Mouse (Mus musculus) heart, embryonic 13.5 days (tissue): ENCODE measurements around the gene Klk12. TPM values are rescaled to one million over a fixed set of nuclear protein-coding genes. Genes with fewer than 3 reads are reported as not detected.

Source experiments
- ATAC-seq: fragments of 200-750 bp; cut with Nextera tagmentation; 2 replicates; pipeline ENCODE4 v1.8.0; 2017; ENCODE audit warnings: moderate TSS enrichment; ENCODE audit not compliant: insufficient number of reproducible peaks, low FRiP score, low TSS enrichment; ENCODE audit errors: extremely low read depth
- H3K27ac ChIP-seq: fragments of 300-500 bp; sonication (generic); replicated peaks from 2 replicates; pipeline ENCODE4 v1.5.1; 2015; ENCODE audit warnings: moderate library complexity, mild to moderate bottlenecking, inconsistent platforms
- H3K27me3 ChIP-seq: fragments of 300-500 bp; sonication (generic); replicated peaks from 2 replicates; pipeline ENCODE4 v1.6.1; 2015; ENCODE audit warnings: mild to moderate bottlenecking, inconsistent platforms
- H3K36me3 ChIP-seq: fragments of 300-500 bp; sonication (generic); 2 replicates; pipeline ENCODE4 v1.6.1; 2015; ENCODE audit warnings: mild to moderate bottlenecking, inconsistent platforms
- H3K4me1 ChIP-seq: fragments of 300-500 bp; sonication (generic); 2 replicates; pipeline ENCODE4 v1.6.1; 2015; ENCODE audit warnings: inconsistent platforms
- H3K4me2 ChIP-seq: fragments of 300-500 bp; sonication (generic); 2 replicates; pipeline ENCODE4 v1.6.1; 2015; ENCODE audit warnings: inconsistent platforms, mild to moderate bottlenecking, moderate library complexity
- H3K4me3 ChIP-seq: fragments of 300-500 bp; sonication (generic); 2 replicates; pipeline ENCODE4 v1.5.1; 2015; ENCODE audit warnings: moderate library complexity, mild to moderate bottlenecking, inconsistent platforms
- H3K9ac ChIP-seq: fragments of 300-500 bp; sonication (generic); 2 replicates; pipeline ENCODE4 v1.6.1; 2015; ENCODE audit warnings: inconsistent platforms, mild to moderate bottlenecking, moderate library complexity
- H3K9me3 ChIP-seq: fragments of 300-500 bp; sonication (generic); 2 replicates; pipeline ENCODE4 v1.6.1; 2016; ENCODE audit warnings: inconsistent platforms
- WGBS: fragments of 180-500 bp; shearing (Covaris S2); methylation state at CpG from one replicate; pipeline ENCODE4 v1.1.7; 2015; ENCODE audit warnings: mixed read lengths; 5-methylcytosine and 5-hydroxymethylcytosine counted together
- polyA plus RNA-seq: library from polyadenylated mRNA; unstranded; fragments of >200 nt; fragmentation: Nextera tagmentation; extraction: Ambion mirVana; gene quantifications from 2 replicates; pipeline ENCODE4 v1.2.1, GENCODE M21; 2015

Klk12 gene
- polyA plus RNA-seq, 1 experiment from 2014 or later: not detected

GRCm38 (mm10) chr7:43777423-43777822 lies 8.7 kb downstream of the Klk12 start:
- Histone ChIP-seq H3K4me2 (no peak overlapping the region), H3K4me3 (no peak overlapping the region), H3K36me3 (no peaks in the 10 kb centered on the region), H3K9me3 (no peaks in the 10 kb centered on the region), H3K9ac (no peak overlapping the region), H3K4me1 (no peaks in the 10 kb centered on the region), H3K27ac (no peak overlapping the region), H3K27me3 (peaks cover 6% of the 10 kb centered on the region; the same call in 1 of the 2 replicates)
- WGBS: 79% methylated on average over 12 of the region's 12 CpGs
- no peak for ATAC-seq

DNA sequence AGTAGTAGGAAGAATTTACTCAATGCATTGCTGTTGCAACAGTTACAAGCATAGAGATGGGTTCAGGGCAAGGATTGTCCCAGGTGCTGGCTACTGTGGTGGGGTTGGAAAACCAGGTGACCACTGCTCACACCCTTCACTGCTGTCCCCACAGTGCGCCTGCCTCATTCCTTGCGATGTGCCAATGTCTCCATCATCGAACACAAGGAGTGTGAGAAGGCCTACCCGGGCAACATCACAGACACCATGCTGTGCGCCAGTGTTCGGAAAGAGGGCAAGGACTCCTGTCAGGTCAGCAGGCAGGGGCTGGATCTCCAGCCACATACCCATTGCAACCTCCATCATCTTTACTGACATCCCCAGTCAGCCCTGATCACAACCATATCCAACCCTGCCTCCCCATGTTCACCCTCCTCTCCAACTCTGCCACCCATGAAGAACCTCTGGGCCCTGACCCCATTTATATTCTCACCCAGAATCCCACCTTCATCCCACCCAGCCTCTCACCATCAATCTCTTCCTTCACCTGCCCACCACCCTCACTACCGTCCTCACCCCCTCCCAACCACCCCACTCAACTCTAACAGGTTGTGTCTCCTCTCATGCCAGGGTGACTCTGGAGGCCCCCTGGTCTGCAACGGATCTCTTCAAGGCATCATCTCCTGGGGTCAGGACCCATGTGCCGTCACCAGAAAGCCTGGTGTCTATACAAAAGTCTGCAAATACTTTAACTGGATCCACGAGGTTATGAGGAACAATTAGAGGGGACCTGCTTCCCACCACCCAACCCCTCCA lies 9.7 kb downstream of the Klk12 start:
- 80% methylated on average over 10 of the region's 10 CpGs for WGBS
- Histone ChIP-seq H3K9ac (no peak overlapping the region), H3K27me3 (peaks cover 14% of the 10 kb centered on the region), H3K9me3 (no peaks in the 10 kb centered on the region), H3K4me1 (peaks cover 4% of the 10 kb centered on the region), H3K27ac (no peak overlapping the region), H3K36me3 (no peaks in the 10 kb centered on the region), H3K4me2 (no peak overlapping the region), H3K4me3 (no peak overlapping the region)
- ATAC-seq: no peak

- Histone ChIP-seq H3K36me3 (no peaks in the 10 kb centered on the region), H3K9me3 (no peaks in the 10 kb centered on the region), H3K9ac (no peak overlapping the region), H3K27me3 (peaks cover 28% of the 10 kb centered on the region), H3K4me3 (no peak overlapping the region), H3K4me1 (peaks cover 4% of the 10 kb centered on the region), H3K4me2 (no peak overlapping the region), H3K27ac (no peak overlapping the region)
- no peak for ATAC-seq
- WGBS: 54% methylated on average over 6 of the region's 6 CpGs
These were observed 11.5 kb downstream of the Klk12 start for GRCm38 (mm10) chr7:43780241-43780640.

DNA sequence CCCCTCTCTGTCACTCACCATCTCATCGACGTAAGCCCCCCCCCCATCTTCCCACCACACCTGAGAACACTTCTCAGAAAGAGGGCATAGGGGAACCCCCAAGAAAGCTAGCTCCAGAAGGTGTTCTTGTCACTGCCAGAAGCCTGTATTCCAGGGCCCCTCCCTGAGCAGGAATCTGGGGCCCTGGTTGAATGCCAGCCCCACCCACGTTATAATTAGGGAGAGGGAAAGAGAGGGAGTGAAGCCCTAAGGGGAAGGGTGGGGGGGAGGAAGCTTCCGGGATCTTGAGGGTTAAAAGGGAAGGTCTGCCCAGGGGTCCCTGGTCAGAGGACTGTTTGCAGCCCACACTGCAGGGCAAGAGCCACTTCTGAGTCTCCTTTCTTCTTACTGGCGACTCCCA lies 12.0 kb downstream of the Klk12 start, which contains the start of gene Klk10:
Gene Klk10, plus strand, starts transcription at position 290 of the 400 bp plus-strand sequence.
- no peak within 1 kb of the TSS for H3K27ac ChIP-seq
- 48% methylated on average over 5 of the region's 5 CpGs for WGBS
- H3K9ac ChIP-seq: no peak within 1 kb of the TSS
- peaks cover 28% of the 10 kb centered on the region for H3K27me3 ChIP-seq
- no peak within 1 kb of the TSS for H3K4me2 ChIP-seq
- no peaks in the 10 kb centered on the region for H3K36me3 ChIP-seq
- peaks cover 4% of the 10 kb centered on the region for H3K4me1 ChIP-seq
- ATAC-seq: no peak
- no peaks in the 10 kb centered on the region for H3K9me3 ChIP-seq
- H3K4me3 ChIP-seq: no peak within 1 kb of the TSS

- no peaks in the 10 kb centered on the region for H3K36me3 ChIP-seq
- H3K27me3 ChIP-seq: peaks cover 28% of the 10 kb centered on the region
- WGBS: 71% methylated on average over 11 of the region's 11 CpGs
- peaks cover 4% of the 10 kb centered on the region for H3K4me1 ChIP-seq
- H3K4me2 ChIP-seq: no peak overlapping the region
- ATAC-seq: no peak
- H3K9ac ChIP-seq: no peak overlapping the region
- H3K9me3 ChIP-seq: no peaks in the 10 kb centered on the region
- H3K27ac ChIP-seq: no peak overlapping the region
- no peak overlapping the region for H3K4me3 ChIP-seq
These were observed 12.8 kb downstream of the Klk12 start for GRCm38 (mm10) chr7:43781541-43781940.

GRCm38 (mm10) chr7:43782275-43783265 lies 13.9 kb downstream of the Klk12 start:
- Histone ChIP-seq H3K9me3 (no peaks in the 10 kb centered on the region), H3K27me3 (peaks cover 28% of the 10 kb centered on the region), H3K27ac (no peak overlapping the region), H3K36me3 (no peaks in the 10 kb centered on the region), H3K9ac (peak overlapping the region; percentile 64), H3K4me3 (peak overlapping the region; percentile 42), H3K4me1 (peaks cover 4% of the 10 kb centered on the region), H3K4me2 (peak overlapping the region; percentile 70)
- WGBS: 9% methylated on average over 36 of the region's 36 CpGs
- ATAC-seq: 0 out of 2 replicates have a peak, but pooled peaks have one; percentile 31

DNA sequence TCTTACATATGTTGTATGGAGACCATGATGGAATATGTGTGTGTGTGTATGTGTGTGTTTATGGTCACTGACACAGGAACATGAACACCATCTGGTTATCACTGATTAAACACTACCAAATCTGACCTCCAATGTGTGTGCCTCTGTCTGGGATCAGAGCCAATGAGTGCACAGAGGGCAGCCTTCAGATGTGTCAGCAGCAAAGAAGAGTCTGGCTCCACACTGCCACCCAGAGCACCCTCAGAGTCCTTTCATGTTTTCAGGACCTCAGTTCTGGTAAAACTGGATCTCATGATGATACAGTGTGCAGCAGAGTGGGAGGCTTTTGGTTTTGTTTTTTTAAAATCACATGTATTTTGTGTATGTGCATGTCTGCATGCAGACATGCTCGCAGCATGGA lies 16.6 kb downstream of the Klk12 start:
- Histone ChIP-seq H3K27ac (no peak overlapping the region), H3K9ac (no peak overlapping the region), H3K36me3 (no peaks in the 10 kb centered on the region), H3K4me3 (no peak overlapping the region), H3K4me2 (no peak overlapping the region), H3K9me3 (no peaks in the 10 kb centered on the region), H3K27me3 (peaks cover 28% of the 10 kb centered on the region), H3K4me1 (peaks cover 4% of the 10 kb centered on the region)
- 86% methylated on average over 1 of the region's 1 CpGs for WGBS
- ATAC-seq: no peak

DNA sequence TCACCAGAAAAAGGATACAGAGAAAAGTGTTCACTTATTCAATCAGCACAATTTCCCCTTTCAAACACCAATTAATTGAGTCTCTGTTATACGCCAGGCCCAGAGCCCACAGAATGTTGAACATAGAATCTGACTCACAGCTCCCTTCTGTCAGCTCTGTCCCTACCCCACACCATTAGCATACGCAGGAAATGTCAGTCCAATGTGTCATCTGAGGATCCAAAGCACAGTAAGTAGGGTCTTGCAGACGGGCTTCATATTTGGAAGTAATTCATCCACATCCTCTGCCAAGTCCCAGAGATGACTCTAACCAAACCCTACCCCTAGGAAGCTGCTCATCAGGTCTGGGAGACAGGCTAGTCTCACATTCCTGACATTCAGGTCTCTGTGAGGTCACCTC lies 19.4 kb downstream of the Klk12 start:
- no peak for ATAC-seq
- no peak overlapping the region for H3K27ac ChIP-seq
- H3K4me1 ChIP-seq: no peaks in the 10 kb centered on the region
- 56% methylated on average over 3 of the region's 3 CpGs for WGBS
- no peaks in the 10 kb centered on the region for H3K36me3 ChIP-seq
- H3K4me2 ChIP-seq: no peak overlapping the region
- no peak overlapping the region for H3K4me3 ChIP-seq
- H3K27me3 ChIP-seq: peaks cover 17% of the 10 kb centered on the region
- H3K9me3 ChIP-seq: no peaks in the 10 kb centered on the region
- H3K9ac ChIP-seq: no peak overlapping the region

DNA sequence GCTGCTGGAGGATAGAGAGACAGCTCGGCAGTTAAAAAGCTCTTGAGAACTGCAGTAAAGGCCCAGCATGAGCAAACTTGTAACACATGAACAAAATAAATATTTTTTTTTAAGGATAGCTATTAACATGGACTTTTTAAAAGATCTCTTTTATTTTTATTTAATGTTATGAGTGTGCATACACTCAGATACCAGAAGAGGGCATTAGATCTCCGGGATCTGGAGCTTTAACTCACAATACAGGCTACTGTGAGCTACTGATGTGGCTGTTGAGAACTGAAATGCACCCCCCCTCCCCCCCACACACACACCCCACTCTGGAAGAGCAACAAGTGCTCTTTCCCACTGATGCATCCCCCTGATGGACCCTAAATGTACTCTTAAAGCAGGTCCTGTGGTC lies 20.6 kb downstream of the Klk12 start:
- no peak overlapping the region for H3K4me2 ChIP-seq
- H3K27ac ChIP-seq: no peak overlapping the region
- H3K27me3 ChIP-seq: peaks cover 9% of the 10 kb centered on the region
- 66% methylated on average over 2 of the region's 2 CpGs for WGBS
- H3K9me3 ChIP-seq: no peaks in the 10 kb centered on the region
- no peaks in the 10 kb centered on the region for H3K4me1 ChIP-seq
- H3K36me3 ChIP-seq: no peaks in the 10 kb centered on the region
- ATAC-seq: no peak
- no peak overlapping the region for H3K9ac ChIP-seq
- H3K4me3 ChIP-seq: no peak overlapping the region

DNA sequence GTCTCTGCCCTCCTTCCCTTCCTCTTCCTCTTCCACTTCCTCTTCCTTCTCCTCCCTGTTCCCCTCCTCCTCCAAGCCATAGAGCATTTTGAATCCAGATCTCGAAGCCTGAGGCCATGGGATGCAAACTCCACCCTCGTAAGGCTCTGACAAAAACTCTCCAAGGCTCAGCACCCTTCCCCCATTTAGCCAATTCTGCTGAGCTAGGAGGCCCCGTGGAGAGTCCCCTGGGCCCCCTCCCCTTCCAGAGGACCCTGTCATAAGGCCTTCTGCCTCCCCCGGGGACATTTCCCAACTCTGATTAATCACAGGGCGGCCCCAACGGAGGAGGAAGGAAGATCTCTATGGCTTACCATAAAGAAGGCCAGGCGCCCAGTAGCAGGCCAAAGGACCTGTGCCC lies 22.9 kb downstream of the Klk12 start, which contains the start of gene Klk9:
Gene Klk9, plus strand, starts transcription at position 301 of the 400 bp plus-strand sequence.
- H3K4me2 ChIP-seq: no peak within 1 kb of the TSS
- no peaks in the 10 kb centered on the region for H3K36me3 ChIP-seq
- no peaks in the 10 kb centered on the region for H3K9me3 ChIP-seq
- no peak within 1 kb of the TSS for H3K27ac ChIP-seq
- peaks cover 6% of the 10 kb centered on the region for H3K4me1 ChIP-seq
- no peak for ATAC-seq
- H3K9ac ChIP-seq: no peak within 1 kb of the TSS
- H3K27me3 ChIP-seq: peaks cover 23% of the 10 kb centered on the region
- no peak within 1 kb of the TSS for H3K4me3 ChIP-seq
- 63% methylated on average over 7 of the region's 7 CpGs for WGBS

DNA sequence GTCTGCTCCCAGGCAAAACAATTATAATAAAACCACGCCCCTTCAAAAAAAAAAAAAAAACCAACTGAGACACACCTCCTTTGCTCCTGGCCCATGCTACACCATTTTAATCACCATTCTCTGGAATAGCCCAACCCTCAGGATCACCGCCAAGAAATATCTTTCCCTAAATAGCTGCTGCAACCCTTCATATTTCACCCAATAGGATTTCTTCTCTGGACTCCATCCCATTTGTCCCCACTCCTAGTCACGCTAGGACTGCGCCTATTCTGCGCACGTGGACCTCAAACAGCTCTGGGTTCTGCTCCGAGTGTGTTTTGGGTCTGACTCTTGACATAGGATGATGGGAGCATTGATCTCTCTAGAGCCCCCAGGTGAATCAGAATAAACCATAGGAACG lies 27.7 kb downstream of the Klk12 start:
- Histone ChIP-seq H3K27me3 (peaks cover 50% of the 10 kb centered on the region), H3K9ac (peak overlapping the region; percentile 76), H3K27ac (no peak overlapping the region), H3K4me2 (peak overlapping the region; percentile 83), H3K9me3 (no peaks in the 10 kb centered on the region), H3K4me1 (peaks cover 17% of the 10 kb centered on the region), H3K4me3 (peak overlapping the region; percentile 59), H3K36me3 (no peaks in the 10 kb centered on the region)
- ATAC-seq: no peak
- 6% methylated on average over 8 of the region's 8 CpGs for WGBS
